Mouse (Mus musculus) liver, embryonic 14.5 days (tissue): ENCODE measurements around the gene 4930568D16Rik.

ENCODE experiments used
- CTCF ChIP-seq: IDR thresholded peaks from 2 replicates; pipeline ENCODE4 v1.5.1; 2016; ENCODE audit warnings: antibody characterized with exemption, low read depth, control low read depth
- EP300 ChIP-seq: IDR thresholded peaks from 2 replicates; pipeline ENCODE4 v1.6.1; 2016; ENCODE audit warnings: antibody characterized with exemption, low read depth

DNA sequence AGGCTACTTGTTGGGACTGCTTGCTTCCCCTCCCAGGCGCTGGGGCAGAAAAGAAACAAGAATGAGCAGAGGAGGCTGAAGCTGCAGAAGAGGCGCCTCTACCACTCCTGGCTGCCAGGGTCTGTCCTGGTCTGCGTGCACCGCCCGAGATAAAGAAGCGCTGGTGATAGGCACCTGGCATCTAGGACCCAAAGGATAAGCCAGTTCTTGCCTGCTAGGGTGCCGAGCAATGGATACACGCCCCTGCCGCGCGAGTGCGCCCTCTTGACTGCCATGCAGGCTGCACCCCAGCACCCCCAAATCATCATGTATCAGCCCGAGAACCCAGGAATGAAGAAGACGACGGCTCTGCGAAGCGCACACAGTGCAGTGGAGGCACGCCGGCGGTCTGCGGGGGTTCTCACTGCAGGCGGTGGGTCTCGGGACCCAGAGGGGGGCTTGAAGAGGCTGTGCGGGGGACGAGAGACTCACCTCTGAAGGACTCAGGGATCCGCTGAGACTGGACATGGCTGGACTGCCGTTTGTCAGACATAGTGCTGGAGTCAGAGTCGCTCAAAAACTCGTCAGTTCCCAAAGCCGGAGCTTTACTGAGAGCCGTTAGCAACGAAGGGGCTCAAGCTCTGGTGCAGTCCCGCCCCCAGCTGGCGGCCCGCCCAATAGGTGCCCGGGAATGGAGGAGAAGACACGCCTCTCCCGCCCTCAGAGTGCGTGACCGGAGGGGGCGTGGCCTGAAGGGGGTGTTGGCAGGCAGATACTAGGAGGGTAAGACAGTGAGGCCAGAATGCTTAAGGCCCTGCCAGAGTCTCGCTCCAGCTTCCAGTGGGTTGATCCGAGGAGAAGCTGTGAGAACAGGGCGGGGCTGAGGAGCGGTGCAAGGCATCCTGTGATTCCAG, 30.9 kb downstream of the 4930568D16Rik start, which contains the start of gene Stom:
- TF ChIP-seq CTCF = peak; percentile 78
- peak; percentile 97 for TF ChIP-seq EP300
